Mouse (Mus musculus) midbrain, embryonic 10.5 days (tissue): ENCODE measurements around the gene Olfr1044. TPM values are rescaled to one million over a fixed set of nuclear protein-coding genes. Genes with fewer than 3 reads are reported as not detected.
"Not testable (repeated sequence)": the region's sequence is repeated elsewhere in the genome, so short reads cannot be mapped to it uniquely, and the experiment has no call there.

Experiments
- DNase-seq: peaks from one replicate; pipeline ENCODE4 v3.0.0-alpha.2; 2017; ENCODE audit warnings: low spot score
- H3K27ac ChIP-seq: fragments of 300-500 bp; sonication (generic); replicated peaks from 2 replicates; pipeline ENCODE4 v1.5.1; 2016; ENCODE audit warnings: mild to moderate bottlenecking
- H3K27me3 ChIP-seq: fragments of 300-500 bp; sonication (generic); 2 replicates; pipeline ENCODE4 v1.6.1; 2016; ENCODE audit warnings: low read depth, mild to moderate bottlenecking; ENCODE audit not compliant: poor library complexity, severe bottlenecking
- H3K36me3 ChIP-seq: fragments of 300-500 bp; sonication (generic); 2 replicates; pipeline ENCODE4 v1.6.1; 2016; ENCODE audit warnings: mild to moderate bottlenecking, moderate library complexity
- H3K4me1 ChIP-seq: fragments of 300-500 bp; sonication (generic); 2 replicates; pipeline ENCODE4 v1.6.1; 2016
- H3K4me3 ChIP-seq: fragments of 300-500 bp; sonication (generic); 2 replicates; pipeline ENCODE4 v1.5.1; 2016; ENCODE audit warnings: mild to moderate bottlenecking, moderate library complexity
- H3K9me3 ChIP-seq: fragments of 300-500 bp; sonication (generic); replicated peaks from 2 replicates; pipeline ENCODE4 v1.6.1; 2016; ENCODE audit warnings: mild to moderate bottlenecking
- WGBS: fragments of 180-500 bp; shearing (Covaris S2); methylation state at CpG from one replicate; pipeline ENCODE4 v1.1.7; 2016; 5-methylcytosine and 5-hydroxymethylcytosine counted together
- polyA plus RNA-seq: library from polyadenylated mRNA; unstranded; fragments of >200 nt; fragmentation: Nextera tagmentation; extraction: Ambion mirVana; gene quantifications from 2 replicates; pipeline ENCODE4 v1.2.1, GENCODE M21; 2016

Gene Olfr1044
- polyA plus RNA-seq = not detected in 2 replicates

- no peak within 1 kb of the TSS for H3K4me3 ChIP-seq
- no peaks in the 10 kb centered on the region for H3K4me1 ChIP-seq
- H3K9me3 ChIP-seq = no peaks in the 10 kb centered on the region
- no peaks in the 10 kb centered on the region for H3K36me3 ChIP-seq
- no peaks in the 10 kb centered on the region for H3K27me3 ChIP-seq
- H3K27ac ChIP-seq = no peak within 1 kb of the TSS
- no peak for DNase-seq
These were observed at the start of gene Olfr1044 for GRCm38 (mm10) chr2:86177720-86178119. Gene Olfr1044 (minus strand): TSS chr2:86177820.

DNA sequence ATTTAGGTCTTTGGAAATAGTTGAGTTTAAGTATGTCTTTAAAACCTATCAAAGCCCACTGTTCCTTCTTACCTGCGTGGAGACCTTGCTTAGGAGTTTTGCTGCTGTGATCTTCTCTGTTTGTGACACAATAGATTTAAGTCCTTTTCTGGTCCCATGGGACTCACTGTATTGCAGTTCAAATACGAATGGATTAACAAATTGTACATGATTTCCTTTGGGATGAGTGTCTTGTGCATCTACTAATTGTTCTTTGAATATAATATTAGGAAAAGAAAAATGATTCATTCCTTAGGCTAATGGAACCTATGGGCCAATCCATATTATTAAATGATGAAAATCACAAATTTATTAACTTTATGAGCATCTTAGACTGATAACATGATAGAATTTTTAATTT is 41.6 kb upstream of the Olfr1044 start, which contains the start of gene Olfr1046:
Gene Olfr1046 (minus strand): TSS at position 101 of the 400 bp plus-strand sequence.
- Histone ChIP-seq H3K9me3 (no peaks in the 10 kb centered on the region), H3K4me1 (no peaks in the 10 kb centered on the region), H3K4me3 (no peak within 1 kb of the TSS), H3K36me3 (no peaks in the 10 kb centered on the region), H3K27me3 (no peaks in the 10 kb centered on the region), H3K27ac (no peak within 1 kb of the TSS)
- 73% methylated on average over 2 of the region's 2 CpGs for WGBS
- DNase-seq = no peak

GRCm38 (mm10) chr2:86202909-86203308 is 25.3 kb upstream of the Olfr1044 start, which contains the start of gene Olfr1045:
Gene Olfr1045 (minus strand): TSS chr2:86203009.
- Histone ChIP-seq H3K9me3 (no peaks in the 10 kb centered on the region), H3K36me3 (no peaks in the 10 kb centered on the region), H3K27me3 (no peaks in the 10 kb centered on the region), H3K27ac (no peak within 1 kb of the TSS), H3K4me1 (no peaks in the 10 kb centered on the region), H3K4me3 (no peak within 1 kb of the TSS)
- DNase-seq = no peak

DNA sequence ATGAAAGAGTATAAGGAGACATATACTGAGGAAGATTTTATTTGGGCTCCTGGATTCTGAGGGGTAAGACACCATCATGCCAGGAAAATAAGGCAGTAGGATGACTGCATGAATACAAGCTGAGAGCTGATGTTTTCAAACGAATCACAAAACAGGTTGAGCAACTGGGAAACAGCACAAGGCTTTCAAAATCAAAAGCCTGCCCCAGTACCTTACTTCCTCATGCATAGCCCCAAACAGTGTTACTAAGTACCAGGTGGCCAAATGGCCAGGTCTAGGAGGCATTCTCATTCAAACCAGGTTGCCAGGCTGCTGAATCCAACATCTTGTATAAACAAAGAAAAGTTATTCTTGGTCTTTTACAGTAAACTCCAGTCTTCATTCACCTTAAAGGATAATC is 18.2 kb upstream of the Olfr1044 start:
- H3K9me3 ChIP-seq = no peaks in the 10 kb centered on the region
- no peak overlapping the region for H3K27ac ChIP-seq
- no peaks in the 10 kb centered on the region for H3K4me1 ChIP-seq
- no peak overlapping the region for H3K4me3 ChIP-seq
- H3K36me3 ChIP-seq = no peaks in the 10 kb centered on the region
- no peaks in the 10 kb centered on the region for H3K27me3 ChIP-seq
- no peak for DNase-seq
- 63% methylated on average over 1 of the region's 1 CpGs for WGBS

GRCm38 (mm10) chr2:86185583-86185982 is 8.0 kb upstream of the Olfr1044 start, which contains the start of gene Olfr52:
Gene Olfr52 (minus strand): TSS chr2:86185683.
- Histone ChIP-seq H3K4me3 (no peak within 1 kb of the TSS), H3K27me3 (no peaks in the 10 kb centered on the region), H3K9me3 (no peaks in the 10 kb centered on the region), H3K27ac (no peak within 1 kb of the TSS), H3K4me1 (no peaks in the 10 kb centered on the region), H3K36me3 (no peaks in the 10 kb centered on the region)
- DNase-seq = no peak

DNA sequence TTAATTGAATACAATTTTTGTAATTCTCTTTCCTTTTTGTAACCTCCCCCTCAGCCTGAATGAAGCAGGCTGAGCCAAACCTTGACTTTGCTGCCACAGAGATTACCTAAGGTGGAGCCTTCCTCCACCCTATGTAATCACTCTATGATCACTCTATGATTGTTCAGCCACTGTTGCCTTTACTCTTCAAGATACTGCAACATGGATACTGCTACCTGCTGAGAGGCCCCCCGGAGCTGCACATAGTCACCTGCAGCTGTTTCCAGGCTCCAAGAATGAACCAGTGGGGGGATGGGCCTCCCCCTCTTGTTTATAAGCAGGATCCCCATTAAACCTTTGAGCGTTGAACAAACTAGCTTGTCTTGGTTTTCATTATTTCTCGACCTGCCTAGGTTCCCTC is 2.3 kb upstream of the Olfr1044 start:
- H3K9me3 ChIP-seq = no peaks in the 10 kb centered on the region
- no peaks in the 10 kb centered on the region for H3K4me1 ChIP-seq
- H3K36me3 ChIP-seq = no peaks in the 10 kb centered on the region
- H3K4me3 ChIP-seq = no peak overlapping the region
- no peak for DNase-seq
- no peaks in the 10 kb centered on the region for H3K27me3 ChIP-seq
- WGBS = 77% methylated on average over 3 of the region's 3 CpGs
- no peak overlapping the region for H3K27ac ChIP-seq

DNA sequence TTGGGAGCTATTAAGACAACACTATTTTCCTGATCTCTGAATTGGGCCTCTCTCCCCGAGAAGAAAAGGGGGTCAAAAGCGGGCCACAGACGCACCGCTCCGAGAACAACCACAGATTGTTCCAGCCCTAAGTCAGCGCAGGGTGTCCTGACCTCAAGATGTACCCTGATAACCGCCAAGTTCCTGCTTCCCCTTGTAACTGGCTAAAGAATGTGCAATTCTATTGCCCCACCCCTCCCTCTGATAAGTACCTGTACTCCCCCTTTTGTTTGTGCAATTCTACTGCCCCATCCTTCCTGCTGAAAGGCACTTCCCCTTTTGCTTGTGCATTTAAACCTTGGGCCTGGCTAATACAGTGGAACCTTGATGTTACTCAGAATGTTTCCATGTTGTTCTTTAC is 2.2 kb downstream of the Olfr1044 start:
- not testable (repeated sequence) for H3K4me1 ChIP-seq, H3K4me3 ChIP-seq, H3K27ac ChIP-seq, H3K27me3 ChIP-seq, H3K9me3 ChIP-seq, H3K36me3 ChIP-seq, DNase-seq
- whole genome bisulfite sequencing = 89% methylated on average over 7 of the region's 7 CpGs

DNA sequence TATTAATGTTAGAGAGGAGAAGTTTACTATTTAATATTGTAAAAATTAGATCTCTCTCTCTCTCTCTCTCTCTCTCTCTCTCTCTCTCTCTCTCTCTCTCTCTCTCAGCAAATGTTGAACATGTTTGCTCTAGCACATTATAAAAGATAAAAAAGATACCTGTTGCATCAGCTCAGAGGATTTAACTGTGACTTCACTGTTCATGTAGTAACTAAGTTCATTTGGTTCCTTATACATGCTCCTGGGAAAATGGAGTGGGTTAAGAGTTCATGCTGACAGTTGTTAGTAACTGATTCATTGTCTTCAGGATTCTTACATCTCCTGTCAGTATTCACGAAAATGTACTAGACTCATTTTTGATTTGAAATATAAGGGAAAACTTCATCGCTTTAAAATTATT is 10.2 kb downstream of the Olfr1044 start, which contains the start of gene Olfr1043:
Gene Olfr1043 (minus strand): TSS at position 101 of the 400 bp plus-strand sequence.
- DNase-seq = no peak
- Histone ChIP-seq H3K27ac (no peak within 1 kb of the TSS), H3K4me3 (no peak within 1 kb of the TSS), H3K27me3 (no peaks in the 10 kb centered on the region), H3K9me3 (no peaks in the 10 kb centered on the region), H3K36me3 (no peaks in the 10 kb centered on the region), H3K4me1 (no peaks in the 10 kb centered on the region)
- 88% methylated on average over 2 of the region's 2 CpGs for WGBS

DNA sequence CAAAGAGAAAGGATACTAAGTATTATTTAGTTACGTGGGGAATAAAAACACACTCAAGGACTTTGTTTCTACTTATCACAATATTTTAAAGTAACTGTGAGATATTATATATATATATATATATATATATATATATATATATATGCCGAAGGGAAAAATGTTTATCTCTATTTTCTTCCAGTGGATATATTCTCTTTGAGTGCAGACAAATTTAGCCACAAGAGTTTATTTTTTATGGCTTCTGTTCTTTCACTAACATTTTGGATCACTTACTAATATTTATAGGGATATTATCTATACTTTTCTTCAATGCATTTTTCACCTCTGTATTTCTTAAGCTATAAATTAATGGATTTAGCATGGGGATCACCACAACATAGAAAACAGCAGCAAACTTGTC is 15.9 kb downstream of the Olfr1044 start, which contains the start of gene Olfr1042:
Gene Olfr1042 (minus strand): TSS at position 101 of the 400 bp plus-strand sequence.
- H3K4me1 ChIP-seq = no peaks in the 10 kb centered on the region

DNA sequence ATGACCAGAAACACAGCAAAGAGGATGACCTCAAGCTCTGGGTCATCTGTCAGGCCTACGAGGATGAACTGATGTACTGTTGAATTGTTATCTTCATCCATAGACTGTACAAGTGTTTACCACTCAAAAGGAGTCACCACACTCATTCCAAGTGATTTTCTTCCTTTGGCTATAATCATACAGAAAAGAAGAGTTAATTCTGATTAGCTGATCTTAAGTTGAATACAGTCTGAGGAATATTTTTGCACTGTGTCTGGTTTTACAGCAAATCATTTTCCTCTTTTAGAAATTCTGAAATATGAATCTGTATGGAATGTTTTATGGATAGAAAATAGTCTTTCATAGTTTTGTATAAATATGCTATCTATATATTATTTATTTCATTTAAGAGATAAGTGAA is 31.0 kb downstream of the Olfr1044 start, which contains the start of gene Olfr1040:
Gene Olfr1040 (minus strand): TSS at position 101 of the 400 bp plus-strand sequence.
- Histone ChIP-seq H3K27ac (no peak within 1 kb of the TSS), H3K27me3 (no peaks in the 10 kb centered on the region), H3K4me1 (no peaks in the 10 kb centered on the region), H3K9me3 (no peaks in the 10 kb centered on the region), H3K36me3 (no peaks in the 10 kb centered on the region), H3K4me3 (no peak within 1 kb of the TSS)
- WGBS = 96% methylated on average over 1 of the region's 1 CpGs
- no peak for DNase-seq

More for the DNA sequence above, 15.9 kb downstream of the Olfr1044 start, which contains the start of gene Olfr1042:
- Histone ChIP-seq H3K27ac (no peak within 1 kb of the TSS), H3K4me3 (no peak within 1 kb of the TSS), H3K27me3 (no peaks in the 10 kb centered on the region), H3K36me3 (no peaks in the 10 kb centered on the region), H3K9me3 (no peaks in the 10 kb centered on the region)
- no peak for DNase-seq
- 94% methylated on average over 2 of the region's 2 CpGs for WGBS

GRCm38 (mm10) chr2:86135828-86136227 is 41.8 kb downstream of the Olfr1044 start, which contains the start of gene Olfr1039:
Gene Olfr1039 (minus strand): TSS chr2:86135928.
- H3K27me3 ChIP-seq = no peaks in the 10 kb centered on the region
- H3K4me1 ChIP-seq = no peaks in the 10 kb centered on the region
- no peak within 1 kb of the TSS for H3K4me3 ChIP-seq
- no peaks in the 10 kb centered on the region for H3K9me3 ChIP-seq
- no peaks in the 10 kb centered on the region for H3K36me3 ChIP-seq
- H3K27ac ChIP-seq = no peak within 1 kb of the TSS
- 93% methylated on average over 1 of the region's 1 CpGs for WGBS
- DNase-seq = no peak
